ENCODE assay signal across 9 mouse cellular contexts in genomic region chr3:33082806-33083338, GRCm38 (mm10).
A peak's percentile ranks its signal among the peaks of the same experiment; 100 is the strongest.
DNase-seq lines count a peak whose midpoint lies in the region; ATAC-seq and TF ChIP-seq lines count a peak whose summit lies in the region.
"Had no signal": no experiment of that assay in that cellular context is flagged by ENCODE, and none has a peak within 500 bp of the region (broad histone marks: within the 10 kb centered on the region; RNA-seq: fewer than 3 reads in every experiment).

No protein-coding gene starts in this region.

- no peak for TF ChIP-seq POLR2A in cortical plate, adult 2 months (IDR thresholded peaks at IDR 0.05; ENCODE audit: extremely low read depth, insufficient read depth, low read length)

- no peaks in the 10 kb centered on the region for H3K27me3 ChIP-seq in heart, embryonic 10.5 days (ENCODE audit: insufficient read depth, poor library complexity, severe bottlenecking)
- H3K27me3 ChIP-seq in midbrain, embryonic 16.5 days (ENCODE audit: control insufficient read depth, insufficient read depth, low read depth, low read length) = no peaks in the 10 kb centered on the region

- peak overlapping the region; percentile 34 for H3K4me3 ChIP-seq in heart, embryonic 10.5 days
- no peak overlapping the region for H3K4me3 ChIP-seq in cortical plate, adult 2 months (ENCODE audit: insufficient read depth, low read length)
- no peak overlapping the region for H3K4me3 ChIP-seq in midbrain, embryonic 16.5 days (ENCODE audit: low read depth, low read length)

- H3K36me3 ChIP-seq in heart, embryonic 10.5 days = no peaks in the 10 kb centered on the region
- no peaks in the 10 kb centered on the region for H3K36me3 ChIP-seq in midbrain, embryonic 16.5 days (ENCODE audit: control insufficient read depth, insufficient read depth, low read length)

- no peaks in the 10 kb centered on the region for H3K9me3 ChIP-seq in heart, embryonic 10.5 days
- no peaks in the 10 kb centered on the region for H3K9me3 ChIP-seq in midbrain, embryonic 16.5 days (replicated peaks; ENCODE audit: control insufficient read depth, low read length, poor library complexity, severe bottlenecking)

- peak; percentile 72 for DNase-seq in heart, embryonic 10.5 days (ENCODE audit: low spot score)
- no peak for DNase-seq in heart, postnatal 14 days
- DNase-seq in left cerebral cortex, postnatal 36 days (ENCODE audit: low spot score in 2 of 2) = peak; percentile 50 to 66
- DNase-seq in left cerebral cortex, adult 9 months (ENCODE audit: low spot score in 2 of 2) = no peak
- no peak for DNase-seq in gastrocnemius, postnatal 25 days
- no peak for DNase-seq in cerebellum, postnatal 4 days (ENCODE audit: low spot score in 2 of 2)
- DNase-seq: layer of hippocampus, adult 9-11 months had no signal

- intact Hi-C loops in heart, postnatal 14 days (cut with DNase I) = no loop called here
- intact Hi-C loops in left cerebral cortex, postnatal 36 days (cut with DNase I) = no loop called here

- no peak for TF ChIP-seq CTCF in cortical plate, adult 2 months (IDR thresholded peaks at IDR 0.05; ENCODE audit: extremely low read depth, insufficient read depth, low read length)

- no peak; the same call in 1 of the 2 replicates for ATAC-seq in midbrain, embryonic 16.5 days

- peaks cover 9% of the 10 kb centered on the region; the same call in 1 of the 2 replicates for H3K4me1 ChIP-seq in heart, embryonic 10.5 days
- H3K4me1 ChIP-seq in cortical plate, adult 2 months (ENCODE audit: control insufficient read depth, insufficient read depth, low read length) = peaks cover 9% of the 10 kb centered on the region
- H3K4me1 ChIP-seq in midbrain, embryonic 16.5 days (ENCODE audit: control insufficient read depth, insufficient read depth, low read length) = no peaks in the 10 kb centered on the region

- H3K9ac ChIP-seq in midbrain, embryonic 16.5 days (ENCODE audit: low read depth, low read length) = no peak overlapping the region

- peak overlapping the region; percentile 7; the same call in 1 of the 2 replicates for H3K4me2 ChIP-seq in midbrain, embryonic 16.5 days (ENCODE audit: low read length)

- no peak overlapping the region for H3K27ac ChIP-seq in heart, embryonic 10.5 days
- H3K27ac ChIP-seq in cortical plate, adult 2 months (ENCODE audit: insufficient read depth, low read length) = peak overlapping the region; percentile 4; the same call in 1 of the 2 replicates
- H3K27ac ChIP-seq in midbrain, embryonic 16.5 days (ENCODE audit: low read length) = no peak overlapping the region

- 18% methylated on average over 8 of the region's 8 CpGs for WGBS in heart, embryonic 10.5 days
- WGBS in midbrain, embryonic 16.5 days = 24% methylated on average over 8 of the region's 8 CpGs

Comparison
In these comparisons a context has a peak if more than half of its experiments do, and no peak if none do; other contexts are left out.
1. DNase-seq: peak in heart, embryonic 10.5 days (single experiment) and left cerebral cortex, postnatal 36 days (2 of 2); none in heart, postnatal 14 days (0 of 2), left cerebral cortex, adult 9 months (0 of 2), gastrocnemius, postnatal 25 days (single experiment) and cerebellum, postnatal 4 days (0 of 2).